ENCODE assay signal across 21 mouse cellular contexts in the genomic region with DNA sequence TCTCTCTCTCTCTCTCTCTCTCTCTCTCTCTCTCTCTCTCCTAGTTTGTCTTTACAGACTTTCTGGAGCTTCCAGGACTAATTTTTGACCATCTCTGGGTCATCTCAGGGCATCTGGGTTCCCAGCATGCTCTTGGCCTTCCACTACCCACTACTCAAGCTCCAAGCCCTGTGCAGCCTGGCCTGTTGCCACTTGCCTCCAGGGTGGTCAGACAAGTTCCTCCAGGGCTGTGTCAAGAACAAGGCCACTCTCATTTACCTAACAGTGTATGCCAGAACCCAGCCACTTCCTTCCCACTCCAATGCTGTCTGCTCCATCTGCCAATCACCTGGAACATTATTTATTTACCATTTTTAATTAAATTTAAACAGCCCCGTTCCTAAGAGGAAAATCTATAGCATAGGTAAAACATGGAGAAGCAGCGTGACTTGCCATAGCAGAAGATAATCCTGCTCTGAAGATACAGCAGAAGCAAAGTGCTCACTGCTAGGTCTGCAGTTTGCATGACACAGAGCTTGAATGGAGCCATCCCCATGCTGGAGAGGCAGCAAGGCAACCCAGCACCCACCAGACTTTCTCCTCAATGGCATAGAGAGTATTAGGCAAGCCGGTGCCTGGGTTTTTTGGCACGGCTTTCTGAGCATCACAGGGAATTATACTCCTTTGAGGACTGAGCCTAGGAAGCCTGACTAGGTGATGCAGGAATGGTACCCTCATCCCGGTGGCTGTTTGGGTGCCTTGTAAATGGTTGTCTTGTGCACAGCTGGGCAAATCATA. TPM values are rescaled to one million over a fixed set of nuclear protein-coding genes. Genes with fewer than 3 reads are reported as not detected.
DNase-seq lines count a peak whose midpoint lies in the region; ATAC-seq lines count a peak whose summit lies in the region.
"Had no signal": no experiment of that assay in that cellular context is flagged by ENCODE, and none has a peak within 500 bp of the region (broad histone marks: within the 10 kb centered on the region; RNA-seq: fewer than 3 reads in every experiment).

No protein-coding gene starts in this region.

- 69% methylated on average over 5 of the region's 5 CpGs for WGBS in lung, embryonic 16.5 days
- WGBS in intestine, embryonic 15.5 days, result 84% methylated on average over 5 of the region's 5 CpGs

- no peak overlapping the region for H3K27ac ChIP-seq in lung, embryonic 16.5 days (ENCODE audit: low read length)
- no peak overlapping the region for H3K27ac ChIP-seq in intestine, embryonic 15.5 days
- H3K27ac ChIP-seq: embryonic facial prominence, embryonic 12.5 days; kidney, embryonic 15.5 days; limb, embryonic 15.5 days; lung, embryonic 15.5 days had no signal

- H3K4me1 ChIP-seq in lung, embryonic 16.5 days (replicated peaks; ENCODE audit: control insufficient read depth, insufficient read depth, low read length), result no peaks in the 10 kb centered on the region
- H3K4me1 ChIP-seq in intestine, embryonic 15.5 days (replicated peaks), result no peaks in the 10 kb centered on the region
- H3K4me1 ChIP-seq: embryonic facial prominence, embryonic 12.5 days; limb, embryonic 15.5 days; lung, embryonic 15.5 days had no signal

- no peaks in the 10 kb centered on the region for H3K27me3 ChIP-seq in lung, embryonic 16.5 days (ENCODE audit: control insufficient read depth, insufficient read depth, low read depth, low read length)
- no peaks in the 10 kb centered on the region for H3K27me3 ChIP-seq in intestine, embryonic 15.5 days (replicated peaks)
- H3K27me3 ChIP-seq: embryonic facial prominence, embryonic 12.5 days; kidney, embryonic 15.5 days; limb, embryonic 15.5 days; lung, embryonic 15.5 days had no signal

- no peak overlapping the region for H3K4me2 ChIP-seq in lung, embryonic 16.5 days (ENCODE audit: low read depth, low read length)
- H3K4me2 ChIP-seq in intestine, embryonic 15.5 days (replicated peaks), result no peak overlapping the region
- H3K4me2 ChIP-seq: embryonic facial prominence, embryonic 12.5 days; kidney, embryonic 15.5 days; limb, embryonic 15.5 days; lung, embryonic 15.5 days; midbrain, embryonic 11.5 days had no signal

- ATAC-seq in lung, embryonic 16.5 days (ENCODE audit: low read depth), result peak; percentile 61
- ATAC-seq in intestine, embryonic 15.5 days, result no peak
- ATAC-seq: Patski had no signal

- no peaks in the 10 kb centered on the region for H3K9me3 ChIP-seq in lung, embryonic 16.5 days (ENCODE audit: control insufficient read depth, low read length)
- no peaks in the 10 kb centered on the region for H3K9me3 ChIP-seq in intestine, embryonic 15.5 days
- H3K9me3 ChIP-seq: embryonic facial prominence, embryonic 12.5 days; kidney, embryonic 15.5 days; limb, embryonic 15.5 days; lung, embryonic 15.5 days had no signal

- no peak overlapping the region for H3K4me3 ChIP-seq in lung, embryonic 16.5 days (ENCODE audit: low read length)
- H3K4me3 ChIP-seq in intestine, embryonic 15.5 days (replicated peaks), result no peak overlapping the region
- H3K4me3 ChIP-seq: embryonic facial prominence, embryonic 12.5 days; kidney, embryonic 15.5 days; limb, embryonic 15.5 days; lung, embryonic 15.5 days had no signal

- DNase-seq in left cerebral cortex, postnatal 4 days, result peak; percentile 70
- no peak for DNase-seq in left cerebral cortex, adult 9 months (ENCODE audit: low spot score in 2 of 2)
- DNase-seq in cerebellum, adult 9-10 months, result peak; percentile 37
- DNase-seq in urinary bladder, adult 2 months (ENCODE audit: low spot score), result peak; percentile 47
- DNase-seq in gastrocnemius, postnatal 14 days, result no peak
- DNase-seq in gastrocnemius, postnatal 4 days (ENCODE audit: low spot score in 2 of 2), result no peak
- DNase-seq: adrenal gland, postnatal 36 days; heart, adult 11 months; thymus, adult 2 months had no signal

- no peaks in the 10 kb centered on the region for H3K36me3 ChIP-seq in lung, embryonic 16.5 days (ENCODE audit: control insufficient read depth, insufficient read depth, low read length)
- no peaks in the 10 kb centered on the region for H3K36me3 ChIP-seq in intestine, embryonic 15.5 days
- H3K36me3 ChIP-seq: embryonic facial prominence, embryonic 12.5 days; kidney, embryonic 15.5 days; limb, embryonic 15.5 days; lung, embryonic 15.5 days had no signal

- H3K9ac ChIP-seq in lung, embryonic 16.5 days (ENCODE audit: low read length), result no peak overlapping the region
- H3K9ac ChIP-seq in intestine, embryonic 15.5 days, result no peak overlapping the region
- H3K9ac ChIP-seq: embryonic facial prominence, embryonic 12.5 days; kidney, embryonic 15.5 days; limb, embryonic 15.5 days; lung, embryonic 15.5 days had no signal

- intact Hi-C loops in left cerebral cortex, postnatal 4 days (cut with DNase I), result no loop called here
- intact Hi-C loops in gastrocnemius, postnatal 14 days (cut with DNase I; ENCODE audit: low total_unique reads), result no loop called here

RNA-seq across cellular contexts. Expression of a gene that starts 54.0 kb away (rescaled TPM):
- not detected for total RNA-seq in left cerebral cortex, postnatal 4 days (2021)
- polyA plus RNA-seq in lung, embryonic 16.5 days (2015; fragmentation: Nextera tagmentation; extraction: Ambion mirVana), result not detected in 2 replicates
- not detected in 2 replicates for polyA plus RNA-seq in urinary bladder, adult 2 months (2012; rRNA removed)
- total RNA-seq in gastrocnemius, postnatal 14 days (2021), result not detected
- not detected in 2 replicates for polyA plus RNA-seq in intestine, embryonic 15.5 days (2015; fragmentation: Nextera tagmentation; extraction: Ambion mirVana)
- not detected for total RNA-seq in gastrocnemius, postnatal 4 days (2021)
- total RNA-seq: adrenal gland, postnatal 36 days; hematopoietic stem cell, adult 5-6 weeks; left cerebral cortex, postnatal 10 days; neutrophil, adult 5-6 weeks had no signal
- polyA plus RNA-seq: heart, embryonic 14.5 days; limb, embryonic 15.5 days; lung, embryonic 15.5 days; midbrain, embryonic 11.5 days; Patski had no signal

RNA-seq across cellular contexts. Expression of a gene that starts 55.6 kb away (rescaled TPM):
- not detected for total RNA-seq in left cerebral cortex, postnatal 4 days (2021)
- polyA plus RNA-seq in lung, embryonic 16.5 days (2015; fragmentation: Nextera tagmentation; extraction: Ambion mirVana), result not detected in 2 replicates
- polyA plus RNA-seq in urinary bladder, adult 2 months (2012; rRNA removed), result not detected in 2 replicates
- not detected for total RNA-seq in gastrocnemius, postnatal 14 days (2021)
- not detected in 2 replicates for polyA plus RNA-seq in intestine, embryonic 15.5 days (2015; fragmentation: Nextera tagmentation; extraction: Ambion mirVana)
- total RNA-seq in gastrocnemius, postnatal 4 days (2021), result not detected
- total RNA-seq: adrenal gland, postnatal 36 days; hematopoietic stem cell, adult 5-6 weeks; left cerebral cortex, postnatal 10 days; neutrophil, adult 5-6 weeks had no signal
- polyA plus RNA-seq: embryonic facial prominence, embryonic 12.5 days; heart, embryonic 14.5 days; midbrain, embryonic 11.5 days; Patski had no signal

Comparison
In these comparisons a context has a peak if more than half of its experiments do, and no peak if none do; other contexts are left out.
1. DNase-seq: peak in left cerebral cortex, postnatal 4 days (single experiment), cerebellum, adult 9-10 months (single experiment) and urinary bladder, adult 2 months (single experiment); none in left cerebral cortex, adult 9 months (0 of 2), gastrocnemius, postnatal 14 days (single experiment) and gastrocnemius, postnatal 4 days (0 of 2).